Mouse (Mus musculus) heart, postnatal 0 days (tissue): ENCODE results near the gene Cd9. TPM values are rescaled to one million over a fixed set of nuclear protein-coding genes. Genes with fewer than 3 reads are reported as not detected.
A peak's percentile ranks its signal among the peaks of the same experiment; 100 is the strongest.

Experiments used
- ATAC-seq: fragments of 200-750 bp; cut with Nextera tagmentation; 2 replicates; pipeline ENCODE4 v1.8.0; 2017; ENCODE audit warnings: low read depth, moderate number of reproducible peaks, moderate library complexity; ENCODE audit not compliant: insufficient read depth
- DNase-seq: peaks from one replicate; pipeline ENCODE4 v3.0.0-alpha.2; 2016; ENCODE audit warnings: low spot score
- H3K27ac ChIP-seq: fragments of 300-500 bp; sonication (generic); 2 replicates; pipeline ENCODE4 v1.5.1; 2014; ENCODE audit warnings: low read depth, mild to moderate bottlenecking
- H3K27me3 ChIP-seq: fragments of 300-500 bp; sonication (generic); 2 replicates; pipeline ENCODE4 v1.6.1; 2014; ENCODE audit warnings: low read length, mixed read lengths; ENCODE audit not compliant: control insufficient read depth, insufficient read depth
- H3K36me3 ChIP-seq: fragments of 300-500 bp; sonication (generic); replicated peaks from 2 replicates; pipeline ENCODE4 v1.6.1; 2014; ENCODE audit warnings: low read length, mixed read lengths; ENCODE audit not compliant: control insufficient read depth, insufficient read depth
- H3K4me1 ChIP-seq: fragments of 300-500 bp; sonication (generic); 2 replicates; pipeline ENCODE4 v1.6.1; 2014; ENCODE audit warnings: antibody characterized with exemption; ENCODE audit not compliant: control insufficient read depth, insufficient read depth
- H3K4me2 ChIP-seq: fragments of 300-500 bp; sonication (generic); 2 replicates; pipeline ENCODE4 v1.6.1; 2014; ENCODE audit warnings: low read depth, mild to moderate bottlenecking, low read length, moderate library complexity
- H3K4me3 ChIP-seq: fragments of 300-500 bp; sonication (generic); 2 replicates; pipeline ENCODE4 v1.5.1; 2014; ENCODE audit warnings: low read depth, low read length
- H3K9ac ChIP-seq: fragments of 300-500 bp; sonication (generic); replicated peaks from 2 replicates; pipeline ENCODE4 v1.6.1; 2014; ENCODE audit warnings: low read depth, low read length, mixed read lengths
- H3K9me3 ChIP-seq: fragments of 300-500 bp; sonication (generic); replicated peaks from 2 replicates; pipeline ENCODE4 v1.6.1; 2016; ENCODE audit warnings: low read length; ENCODE audit not compliant: control insufficient read depth
- CTCF ChIP-seq: IDR thresholded peaks from 2 replicates; pipeline ENCODE4 v1.5.1; 2016; ENCODE audit warnings: antibody characterized with exemption, control low read depth, low read depth
- EP300 ChIP-seq: IDR thresholded peaks from 2 replicates; pipeline ENCODE4 v1.6.1; 2016; ENCODE audit warnings: antibody characterized with exemption, low read depth
- WGBS: fragments of 180-500 bp; shearing (Covaris S2); extraction: QIAGEN DNeasy Blood & Tissue Kit; methylation state at CpG from one replicate; pipeline ENCODE4 v1.1.7; 2014; 5-methylcytosine and 5-hydroxymethylcytosine counted together
- polyA plus RNA-seq: library from polyadenylated mRNA; unstranded; fragments of >200 nt; fragmentation: Nextera tagmentation; extraction: Ambion mirVana; gene quantifications from 2 replicates; pipeline ENCODE4 v1.2.1, GENCODE M21; 2015
- total RNA-seq: library from RNA; depleted of rRNA; stranded (reverse); fragments of >200 nt; gene quantifications from 2 replicates; pipeline ENCODE4 v1.2.3, GENCODE M21; 2014; ENCODE audit warnings: low replicate concordance

Gene Cd9
- total and polyA plus RNA-seq, 2 experiments from 2014 or later, result 51.9 to 99.3 TPM

GRCm38 (mm10) chr6:125426383-125427360, 67.9 kb downstream of the Cd9 start:
- no peaks in the 10 kb centered on the region for H3K9me3 ChIP-seq
- peaks cover 3% of the 10 kb centered on the region; the same call in 1 of the 2 replicates for H3K4me1 ChIP-seq
- H3K4me3 ChIP-seq, result peak overlapping the region; percentile 49
- peak overlapping the region; percentile 46; the same call in 1 of the 2 replicates for H3K9ac ChIP-seq
- DNase-seq (peak; percentile 83), ATAC-seq (peak; percentile 74)
- peak overlapping the region; percentile 79 for H3K4me2 ChIP-seq
- H3K36me3 ChIP-seq, result no peaks in the 10 kb centered on the region
- 0 out of 2 replicates have a peak, but pooled peaks cover 3% of the 10 kb centered on the region for H3K27me3 ChIP-seq
- peak; percentile 83 for TF ChIP-seq CTCF
- TF ChIP-seq EP300, result no peak
- peak overlapping the region; percentile 73 for H3K27ac ChIP-seq
- WGBS, result 2% methylated on average over 25 of the region's 25 CpGs

- 59% methylated on average over 15 of the region's 15 CpGs for WGBS
- no peak for TF ChIP-seq CTCF
- TF ChIP-seq EP300, result no peak
- H3K4me3 ChIP-seq, result no peak overlapping the region
- H3K27ac ChIP-seq, result no peak overlapping the region
- peaks cover 3% of the 10 kb centered on the region; the same call in 1 of the 2 replicates for H3K27me3 ChIP-seq
- ATAC-seq, result no peak
- H3K4me2 ChIP-seq, result no peak overlapping the region
- no peaks in the 10 kb centered on the region for H3K9me3 ChIP-seq
- H3K4me1 ChIP-seq, result peaks cover 3% of the 10 kb centered on the region; the same call in 1 of the 2 replicates
- DNase-seq, result no peak
- H3K9ac ChIP-seq, result no peak overlapping the region
- H3K36me3 ChIP-seq, result no peaks in the 10 kb centered on the region
Measured at GRCm38 (mm10) chr6:125425205-125426090, 69.1 kb downstream of the Cd9 start.

DNA sequence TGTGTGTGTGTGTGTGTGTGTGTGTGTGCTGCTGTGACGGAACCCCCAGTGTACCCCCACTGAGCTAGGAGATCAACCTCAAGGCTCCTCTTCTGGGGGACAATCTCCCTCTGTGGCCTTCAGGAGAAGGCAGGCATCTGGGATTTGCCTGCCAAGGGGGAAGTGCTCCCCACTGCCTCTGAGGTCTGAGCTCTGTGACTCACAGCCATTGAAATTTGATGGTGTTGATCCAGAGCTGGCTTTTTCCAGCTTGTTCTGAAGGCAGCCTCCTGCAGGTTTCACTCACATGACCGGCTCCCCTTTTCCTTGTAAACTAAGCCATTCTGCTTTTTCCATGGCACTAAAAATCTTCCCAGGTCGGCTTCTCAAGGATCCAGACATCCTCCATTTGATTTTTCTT, 70.4 kb downstream of the Cd9 start:
- Histone ChIP-seq H3K4me1 (peaks cover 3% of the 10 kb centered on the region; the same call in 1 of the 2 replicates), H3K9ac (no peak overlapping the region), H3K36me3 (no peaks in the 10 kb centered on the region), H3K4me3 (no peak overlapping the region), H3K27ac (no peak overlapping the region), H3K9me3 (no peaks in the 10 kb centered on the region), H3K27me3 (peaks cover 3% of the 10 kb centered on the region; the same call in 1 of the 2 replicates), H3K4me2 (no peak overlapping the region)
- WGBS, result 71% methylated on average over 3 of the region's 3 CpGs
- no peak for DNase-seq
- ATAC-seq, result no peak
- TF ChIP-seq EP300, result no peak
- TF ChIP-seq CTCF, result no peak

DNA sequence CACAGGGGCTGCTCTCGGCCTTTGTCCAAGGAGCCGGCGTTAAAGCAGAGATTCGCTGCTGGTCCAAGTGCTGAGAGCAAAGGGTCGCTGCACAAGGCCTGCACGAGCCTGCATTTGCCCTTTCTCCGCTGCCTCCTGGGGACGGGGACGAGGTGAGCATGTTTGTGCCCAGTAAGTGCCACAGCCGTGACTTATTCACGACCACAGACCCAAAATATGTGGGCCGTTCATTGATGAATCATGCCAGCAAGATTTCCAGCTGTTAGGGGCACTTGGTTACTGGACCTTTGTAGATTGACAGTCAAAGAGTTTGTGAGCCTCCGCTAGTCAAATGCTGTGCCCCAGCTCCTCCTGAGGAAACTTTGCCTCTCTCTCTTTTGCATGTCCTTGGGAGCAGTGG, 71.1 kb downstream of the Cd9 start:
- peaks cover 3% of the 10 kb centered on the region; the same call in 1 of the 2 replicates for H3K4me1 ChIP-seq
- peaks cover 3% of the 10 kb centered on the region; the same call in 1 of the 2 replicates for H3K27me3 ChIP-seq
- no peak for DNase-seq
- 68% methylated on average over 13 of the region's 13 CpGs for WGBS
- no peak for TF ChIP-seq EP300
- no peak for TF ChIP-seq CTCF
- H3K9me3 ChIP-seq, result no peaks in the 10 kb centered on the region
- no peak overlapping the region for H3K27ac ChIP-seq
- no peaks in the 10 kb centered on the region for H3K36me3 ChIP-seq
- no peak overlapping the region for H3K9ac ChIP-seq
- ATAC-seq, result no peak
- no peak overlapping the region for H3K4me3 ChIP-seq
- no peak overlapping the region for H3K4me2 ChIP-seq

DNA sequence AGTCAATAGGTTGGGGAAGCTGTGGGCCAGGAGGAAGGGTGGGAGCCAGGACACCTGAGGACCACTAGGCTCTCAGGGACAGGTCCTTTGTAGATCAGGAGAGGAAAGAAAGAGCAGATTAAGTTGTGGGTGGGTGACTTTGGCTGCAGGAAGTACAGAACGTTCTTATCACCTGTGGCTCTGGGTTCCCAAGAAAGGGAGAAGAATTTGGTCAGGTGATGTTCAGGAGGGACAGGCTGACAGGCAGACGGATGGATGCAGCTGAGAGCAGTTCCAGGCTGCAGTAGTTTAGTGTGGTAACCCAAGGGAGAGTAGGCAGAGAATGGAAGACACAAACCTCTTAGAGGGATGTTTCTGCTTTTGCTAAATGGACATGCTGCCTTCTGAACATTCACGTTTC, 71.5 kb downstream of the Cd9 start:
- DNase-seq (no peak), ATAC-seq (no peak)
- Histone ChIP-seq H3K4me1 (peaks cover 3% of the 10 kb centered on the region; the same call in 1 of the 2 replicates), H3K4me2 (no peak overlapping the region), H3K4me3 (no peak overlapping the region), H3K27me3 (peaks cover 3% of the 10 kb centered on the region; the same call in 1 of the 2 replicates), H3K36me3 (no peaks in the 10 kb centered on the region), H3K27ac (no peak overlapping the region), H3K9me3 (no peaks in the 10 kb centered on the region), H3K9ac (no peak overlapping the region)
- 43% methylated on average over 3 of the region's 3 CpGs for WGBS
- TF ChIP-seq EP300 (no peak), CTCF (no peak)
